Mouse (Mus musculus) embryonic facial prominence, embryonic 10.5 days (tissue): ENCODE results near the gene Cdc42. TPM values are rescaled to one million over a fixed set of nuclear protein-coding genes. Genes with fewer than 3 reads are reported as not detected.

Source experiments
- DNase-seq: peaks from one replicate; pipeline ENCODE4 v3.0.0-alpha.2; 2017; ENCODE audit warnings: low spot score
- H3K27ac ChIP-seq: fragments of 300-500 bp; sonication (generic); replicated peaks from 2 replicates; pipeline ENCODE4 v1.5.1; 2016; ENCODE audit warnings: mild to moderate bottlenecking
- H3K27me3 ChIP-seq: fragments of 300-500 bp; sonication (generic); replicated peaks from 2 replicates; pipeline ENCODE4 v1.6.1; 2016; ENCODE audit warnings: low read depth, mild to moderate bottlenecking; ENCODE audit not compliant: poor library complexity, severe bottlenecking
- H3K36me3 ChIP-seq: fragments of 300-500 bp; sonication (generic); replicated peaks from 2 replicates; pipeline ENCODE4 v1.6.1; 2016; ENCODE audit warnings: mild to moderate bottlenecking, moderate library complexity
- H3K4me1 ChIP-seq: fragments of 300-500 bp; sonication (generic); 2 replicates; pipeline ENCODE4 v1.6.1; 2016
- H3K4me3 ChIP-seq: fragments of 300-500 bp; sonication (generic); 2 replicates; pipeline ENCODE4 v1.5.1; 2016; ENCODE audit warnings: mild to moderate bottlenecking, moderate library complexity
- H3K9me3 ChIP-seq: fragments of 300-500 bp; sonication (generic); 2 replicates; pipeline ENCODE4 v1.6.1; 2016; ENCODE audit warnings: mild to moderate bottlenecking
- WGBS: fragments of 180-500 bp; shearing (Covaris S2); methylation state at CpG from one replicate; pipeline ENCODE4 v1.1.7; 2016; 5-methylcytosine and 5-hydroxymethylcytosine counted together
- polyA plus RNA-seq: library from polyadenylated mRNA; unstranded; fragments of >200 nt; fragmentation: Nextera tagmentation; extraction: Ambion mirVana; gene quantifications from 2 replicates; pipeline ENCODE4 v1.2.1, GENCODE M21; 2016

Gene Cdc42
- polyA plus RNA-seq, 1 experiment from 2014 or later, result 585 TPM

- no peaks in the 10 kb centered on the region for H3K9me3 ChIP-seq
- H3K4me1 ChIP-seq, result peaks cover 19% of the 10 kb centered on the region
- peak; percentile 48 for DNase-seq
- H3K4me3 ChIP-seq, result peak overlapping the region; percentile 44
- WGBS, result 27% methylated on average over 16 of the region's 16 CpGs
- H3K27me3 ChIP-seq, result no peaks in the 10 kb centered on the region
- H3K27ac ChIP-seq, result peak overlapping the region; percentile 78
- H3K36me3 ChIP-seq, result no peaks in the 10 kb centered on the region
These were observed 23.4 kb upstream of the Cdc42 start for GRCm38 (mm10) chr4:137380702-137381605.

GRCm38 (mm10) chr4:137379713-137380255 is 22.3 kb upstream of the Cdc42 start:
- Histone ChIP-seq H3K27me3 (no peaks in the 10 kb centered on the region), H3K4me1 (peaks cover 29% of the 10 kb centered on the region), H3K4me3 (no peak overlapping the region), H3K9me3 (no peaks in the 10 kb centered on the region), H3K36me3 (no peaks in the 10 kb centered on the region), H3K27ac (no peak overlapping the region)
- DNase-seq, result no peak
- 90% methylated on average over 10 of the region's 10 CpGs for WGBS

- Histone ChIP-seq H3K27ac (no peak overlapping the region), H3K36me3 (no peaks in the 10 kb centered on the region), H3K27me3 (no peaks in the 10 kb centered on the region), H3K4me3 (no peak overlapping the region), H3K9me3 (no peaks in the 10 kb centered on the region), H3K4me1 (peaks cover 30% of the 10 kb centered on the region)
- WGBS, result 83% methylated on average over 3 of the region's 3 CpGs
- no peak for DNase-seq
These were observed 21.6 kb upstream of the Cdc42 start for GRCm38 (mm10) chr4:137379085-137379484.

GRCm38 (mm10) chr4:137377526-137378304 is 20.2 kb upstream of the Cdc42 start:
- no peak overlapping the region for H3K4me3 ChIP-seq
- H3K9me3 ChIP-seq, result no peaks in the 10 kb centered on the region
- no peaks in the 10 kb centered on the region for H3K36me3 ChIP-seq
- peaks cover 36% of the 10 kb centered on the region for H3K4me1 ChIP-seq
- WGBS, result 85% methylated on average over 4 of the region's 4 CpGs
- H3K27me3 ChIP-seq, result no peaks in the 10 kb centered on the region
- no peak overlapping the region for H3K27ac ChIP-seq
- no peak for DNase-seq

- H3K27ac ChIP-seq, result no peak overlapping the region
- DNase-seq, result no peak
- WGBS, result 69% methylated on average over 2 of the region's 2 CpGs
These were observed 19.3 kb upstream of the Cdc42 start for GRCm38 (mm10) chr4:137376778-137377177.

GRCm38 (mm10) chr4:137375314-137376278 is 18.1 kb upstream of the Cdc42 start:
- Histone ChIP-seq H3K4me3 (0 out of 2 replicates have a peak overlapping the region, but pooled peaks have one; percentile 29), H3K36me3 (no peaks in the 10 kb centered on the region), H3K4me1 (peaks cover 30% of the 10 kb centered on the region), H3K9me3 (no peaks in the 10 kb centered on the region), H3K27ac (peak overlapping the region; percentile 81), H3K27me3 (no peaks in the 10 kb centered on the region)
- 36% methylated on average over 19 of the region's 19 CpGs for WGBS
- DNase-seq, result peak; percentile 70

More at GRCm38 (mm10) chr4:137376778-137377177, 19.3 kb upstream of the Cdc42 start:
- Histone ChIP-seq H3K4me3 (no peak overlapping the region), H3K36me3 (no peaks in the 10 kb centered on the region), H3K27me3 (no peaks in the 10 kb centered on the region), H3K9me3 (no peaks in the 10 kb centered on the region), H3K4me1 (peaks cover 36% of the 10 kb centered on the region)

- WGBS, result 42% methylated on average over 6 of the region's 6 CpGs
- Histone ChIP-seq H3K27me3 (no peaks in the 10 kb centered on the region), H3K4me1 (peaks cover 38% of the 10 kb centered on the region), H3K36me3 (no peaks in the 10 kb centered on the region), H3K4me3 (no peak overlapping the region), H3K9me3 (no peaks in the 10 kb centered on the region), H3K27ac (peak overlapping the region; percentile 59)
- peak; percentile 22 for DNase-seq
These were observed 16.2 kb upstream of the Cdc42 start for GRCm38 (mm10) chr4:137373711-137374110.

- DNase-seq, result no peak
- Histone ChIP-seq H3K4me1 (peaks cover 48% of the 10 kb centered on the region), H3K36me3 (no peaks in the 10 kb centered on the region), H3K4me3 (no peak overlapping the region), H3K9me3 (no peaks in the 10 kb centered on the region), H3K27ac (no peak overlapping the region), H3K27me3 (no peaks in the 10 kb centered on the region)
- 90% methylated on average over 16 of the region's 16 CpGs for WGBS
These were observed 14.3 kb upstream of the Cdc42 start for GRCm38 (mm10) chr4:137371596-137372523.

GRCm38 (mm10) chr4:137369954-137370750 is 12.6 kb upstream of the Cdc42 start:
- WGBS, result 12% methylated on average over 28 of the region's 29 CpGs
- H3K27ac ChIP-seq, result peak overlapping the region; percentile 77

GRCm38 (mm10) chr4:137368198-137368597 is 10.7 kb upstream of the Cdc42 start:
- Histone ChIP-seq H3K27ac (peak overlapping the region; percentile 70), H3K4me3 (no peak overlapping the region), H3K4me1 (peaks cover 26% of the 10 kb centered on the region), H3K9me3 (no peaks in the 10 kb centered on the region), H3K36me3 (no peaks in the 10 kb centered on the region), H3K27me3 (no peaks in the 10 kb centered on the region)
- no peak for DNase-seq
- 35% methylated on average over 1 of the region's 1 CpGs for WGBS

More at GRCm38 (mm10) chr4:137369954-137370750, 12.6 kb upstream of the Cdc42 start:
- DNase-seq, result peak; percentile 64
- Histone ChIP-seq H3K9me3 (no peaks in the 10 kb centered on the region), H3K4me3 (peak overlapping the region; percentile 54), H3K36me3 (no peaks in the 10 kb centered on the region), H3K27me3 (no peaks in the 10 kb centered on the region), H3K4me1 (peaks cover 34% of the 10 kb centered on the region)
